Mouse (Mus musculus) granulocyte monocyte progenitor cell, adult 5-6 weeks (primary cell): ENCODE results near the gene Dda1. TPM values are rescaled to one million over a fixed set of nuclear protein-coding genes. Genes with fewer than 3 reads are reported as not detected.

Source experiments
- ATAC-seq: replicated peaks from 2 replicates; pipeline ENCODE4 v1.8.0; 2016; ENCODE audit warnings: mild to moderate bottlenecking, moderate TSS enrichment, inconsistent platforms; ENCODE audit not compliant: poor library complexity, severe bottlenecking
- total RNA-seq, 2 experiments: library from RNA; stranded (forward) in 1 of 2; stranded (reverse) in 1 of 2; fragments of 200-712, 200-1000 nt in 1 of 2; fragments of >200 nt in 1 of 2; fragmentation: Nextera tagmentation in 1 of 2; gene quantifications; 2 replicates each; pipeline ENCODE4 v1.2.3; 2014 to 2017

Dda1 gene
- total RNA-seq, 2 experiments from 2014 or later, result 16.9 to 24.0 TPM

DNA sequence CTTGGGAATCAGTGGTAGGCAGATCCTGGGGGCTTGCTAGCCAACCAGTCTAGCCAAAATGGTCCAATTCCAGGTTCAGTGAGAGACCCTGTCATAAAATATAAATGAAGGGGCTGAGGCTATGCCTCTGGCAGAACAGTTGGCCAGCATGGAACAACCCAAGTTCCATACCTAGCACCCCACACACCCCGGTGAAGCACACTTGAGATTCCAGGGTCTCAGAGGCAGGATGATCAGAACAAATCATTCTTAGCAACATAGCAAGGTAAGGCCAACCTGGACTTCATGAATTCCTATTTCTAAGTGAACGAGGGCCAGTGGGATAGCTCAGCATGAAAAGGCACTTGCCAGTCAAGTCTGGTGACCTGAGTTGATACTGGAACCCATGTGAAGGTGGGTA, 1.8 kb upstream of the Dda1 start:
- no peak for ATAC-seq

DNA sequence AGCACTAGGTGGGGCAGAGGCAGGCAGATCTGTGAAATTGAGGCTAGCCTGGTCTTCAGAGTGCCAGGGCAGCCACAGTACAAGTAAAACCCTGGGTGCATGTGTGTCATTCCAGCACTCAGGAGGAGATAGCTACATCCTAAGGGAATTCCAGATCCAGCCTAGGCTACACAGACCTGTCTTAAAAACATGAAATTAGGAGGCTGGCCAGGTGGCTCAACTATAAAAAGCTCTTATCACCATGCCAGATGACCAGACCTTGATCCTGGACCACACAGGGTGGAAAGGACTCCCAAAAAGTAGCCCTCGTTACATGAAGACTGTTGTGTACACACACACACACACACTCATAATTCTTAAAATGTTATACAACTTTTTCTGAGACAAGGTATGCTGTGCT, 998 bp upstream of the Dda1 start:
- no peak for ATAC-seq

DNA sequence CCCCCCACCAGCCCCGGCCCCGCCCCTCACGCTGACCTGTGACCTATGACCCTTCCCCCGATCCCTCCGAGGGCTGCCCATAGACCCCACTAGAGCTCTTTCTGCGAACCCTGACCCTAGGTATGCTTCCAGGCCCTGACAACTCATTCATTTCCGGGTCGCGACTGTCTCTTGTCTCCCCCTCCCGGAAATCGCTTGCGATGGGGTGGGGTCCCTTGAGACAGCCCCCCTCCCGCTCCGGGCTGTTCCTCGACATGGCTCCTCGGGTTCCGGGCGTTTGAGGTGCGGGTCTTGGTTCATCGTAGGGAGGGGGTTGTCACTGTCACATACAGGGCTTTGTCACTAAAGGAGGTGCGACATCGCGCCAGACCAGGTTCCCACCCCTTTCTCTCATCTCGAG, 412 bp downstream of the Dda1 start:
- ATAC-seq, result no peak

DNA sequence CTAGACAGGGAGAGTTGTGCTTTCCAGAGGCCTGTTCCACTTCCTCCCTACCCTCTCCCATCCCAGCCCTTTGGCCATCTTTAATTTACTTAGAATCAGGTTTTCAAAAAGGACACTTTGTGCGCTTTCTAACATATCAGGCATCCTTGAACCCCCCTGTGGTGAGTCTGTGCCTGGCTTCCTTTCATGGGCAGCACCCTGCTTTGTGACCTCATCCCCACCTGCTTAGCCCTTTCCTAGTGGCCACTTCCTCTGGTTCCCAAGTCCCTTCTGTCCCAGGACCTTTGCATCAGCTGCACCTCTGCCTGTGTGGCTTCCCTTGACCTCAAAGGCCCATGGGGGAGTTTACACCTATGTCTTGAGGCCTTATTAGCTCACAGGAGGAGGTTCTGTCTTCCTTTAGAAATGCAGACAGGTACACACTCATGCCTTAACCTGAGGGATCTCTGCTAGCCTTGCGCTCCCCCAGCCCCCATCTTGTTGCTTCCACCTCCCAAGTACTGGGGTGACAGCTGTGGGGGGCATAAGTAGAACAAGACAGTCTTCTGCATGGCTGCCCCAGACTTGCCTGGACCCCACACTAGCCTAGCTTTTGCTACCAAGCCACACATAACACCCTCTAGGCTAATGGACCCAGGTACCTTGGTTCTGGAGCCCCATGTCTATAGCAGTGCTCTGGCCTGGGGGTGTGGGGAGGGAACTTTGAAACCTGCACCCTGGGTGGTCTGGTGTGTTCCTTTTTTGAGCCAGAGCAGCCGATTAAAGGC, 1.3 kb downstream of the Dda1 start:
- ATAC-seq, result no peak

DNA sequence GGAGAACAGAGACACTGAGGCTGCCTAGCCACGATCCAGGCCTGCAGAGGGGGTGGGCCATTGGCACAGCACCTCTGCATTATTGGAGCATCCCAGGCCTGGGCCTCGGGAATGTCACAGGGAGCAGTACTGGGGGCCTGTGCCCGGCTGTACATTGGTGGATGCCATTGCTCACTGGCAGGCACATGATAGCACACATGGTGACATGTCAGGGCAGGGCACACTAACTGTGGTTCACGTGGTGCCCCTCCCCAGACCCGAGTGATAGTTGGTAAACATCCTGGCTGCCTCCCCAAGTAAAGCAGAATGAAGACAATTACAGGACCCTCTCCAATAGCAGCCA, 1.9 kb downstream of the Dda1 start:
- ATAC-seq, result no peak

DNA sequence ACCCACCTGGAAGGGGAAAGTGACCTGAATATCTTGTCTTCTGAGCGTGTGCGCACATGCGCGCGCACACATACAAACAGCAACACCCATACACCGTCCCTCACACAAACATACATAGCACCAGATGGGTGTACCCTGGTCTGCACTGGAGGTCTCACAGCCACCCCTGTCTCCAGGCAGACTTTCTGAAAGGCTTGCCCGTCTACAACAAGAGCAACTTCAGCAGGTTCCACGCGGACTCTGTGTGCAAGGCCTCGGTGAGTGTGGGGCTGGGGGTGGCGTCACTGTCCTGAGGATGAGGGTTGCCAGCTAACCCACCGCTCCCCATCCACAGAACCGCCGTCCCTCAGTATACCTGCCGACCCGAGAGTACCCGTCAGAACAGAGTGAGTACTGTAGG, 2.9 kb downstream of the Dda1 start:
- no peak for ATAC-seq

DNA sequence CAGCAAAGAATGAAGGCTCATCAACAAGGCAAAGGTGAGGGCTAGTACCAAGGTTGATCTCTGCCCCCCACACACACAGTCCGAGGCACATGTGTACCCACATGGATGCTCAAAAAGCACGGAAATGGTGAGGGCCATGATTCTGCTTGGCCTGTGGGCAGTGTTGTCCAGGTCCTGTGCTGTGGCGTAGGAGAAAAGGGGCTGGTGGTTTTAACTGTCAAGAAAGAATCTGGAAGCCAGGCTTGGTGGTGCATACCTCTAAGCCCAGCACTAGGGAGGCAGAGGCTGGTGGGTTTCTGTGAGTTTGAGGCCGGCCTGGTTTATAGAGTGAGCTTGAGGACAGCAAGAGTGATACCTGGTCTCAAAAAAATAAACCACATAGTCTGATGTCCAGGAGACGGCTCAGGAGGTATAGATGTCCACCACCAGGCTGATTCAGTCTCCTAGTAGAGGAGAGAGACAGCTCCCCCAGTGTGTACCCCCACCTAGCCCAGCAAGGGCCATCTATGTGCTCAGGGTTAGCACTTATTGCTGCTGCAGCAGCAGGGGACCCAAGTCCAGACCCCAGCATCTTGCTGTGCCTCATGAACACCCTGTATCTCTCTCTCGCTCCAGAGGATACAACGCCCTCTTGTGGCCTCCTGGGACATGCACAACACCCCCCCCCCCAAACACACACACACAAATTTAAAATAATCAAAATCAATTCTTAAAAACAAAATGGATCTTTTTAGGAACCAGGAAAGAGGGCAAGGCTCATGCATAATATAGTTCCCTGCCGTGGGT, 3.8 kb downstream of the Dda1 start:
- ATAC-seq, result no peak

DNA sequence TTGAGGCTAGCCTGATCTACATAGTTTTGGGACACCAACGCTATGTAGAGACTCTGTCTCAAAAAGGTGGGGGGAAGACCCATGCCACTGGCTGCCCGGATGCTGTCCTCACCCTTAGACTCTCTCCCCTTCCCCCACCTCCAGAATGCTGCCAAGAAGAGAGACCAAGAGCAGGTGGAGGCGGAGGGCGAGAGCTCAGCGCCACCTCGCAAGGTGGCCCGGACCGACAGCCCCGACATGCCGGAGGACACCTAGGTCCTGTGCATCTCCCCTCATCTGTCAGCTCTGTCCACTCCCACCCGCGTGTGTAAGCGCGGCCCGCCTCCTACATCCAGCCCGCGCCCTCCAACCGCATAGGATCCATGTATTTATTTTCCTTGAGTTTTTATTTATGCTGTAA, 5.3 kb downstream of the Dda1 start:
- ATAC-seq, result no peak

DNA sequence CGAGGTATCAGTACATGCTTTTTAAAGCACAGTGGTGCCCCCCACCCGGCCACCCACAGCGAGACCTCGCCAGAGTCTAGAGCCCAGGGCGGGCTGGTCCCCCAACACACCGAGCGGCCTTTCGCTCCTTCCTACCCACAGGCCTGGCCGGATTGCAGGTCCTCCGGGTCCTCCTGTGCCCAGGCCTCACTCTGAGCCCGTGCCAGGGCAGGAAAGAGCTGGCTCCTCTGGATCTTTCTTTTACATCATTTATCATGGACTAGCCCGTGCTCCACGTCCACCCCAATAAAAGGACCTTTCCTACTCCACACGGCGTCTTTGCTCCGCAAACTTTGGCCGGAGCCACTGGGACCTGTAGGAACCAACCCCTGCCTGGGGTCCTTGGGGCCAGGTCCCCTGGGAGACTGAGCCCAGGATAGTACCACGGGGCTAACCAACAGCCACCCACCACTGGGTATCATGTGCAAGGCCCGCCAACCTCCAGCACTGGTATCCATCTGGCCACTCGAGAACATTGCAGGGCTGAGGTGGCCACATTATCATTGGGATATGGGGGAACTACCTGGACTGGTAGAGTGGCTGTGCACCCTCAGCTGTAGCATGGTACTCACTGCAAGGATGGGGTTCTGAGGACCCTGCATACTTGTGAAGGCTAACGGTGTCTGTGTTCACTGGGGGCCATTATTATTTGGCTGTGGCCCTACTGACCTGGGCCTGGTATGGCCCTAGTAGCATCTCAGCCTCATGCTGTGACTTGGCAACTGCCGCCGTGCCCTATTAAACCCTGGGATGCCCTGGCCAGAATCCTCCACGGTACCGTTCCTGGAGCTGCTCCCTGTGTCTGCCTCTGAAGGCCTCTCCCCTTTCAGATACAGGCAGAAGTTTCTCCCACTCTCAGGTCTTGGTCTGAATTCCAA, 6.0 kb downstream of the Dda1 start:
- ATAC-seq, result no peak

DNA sequence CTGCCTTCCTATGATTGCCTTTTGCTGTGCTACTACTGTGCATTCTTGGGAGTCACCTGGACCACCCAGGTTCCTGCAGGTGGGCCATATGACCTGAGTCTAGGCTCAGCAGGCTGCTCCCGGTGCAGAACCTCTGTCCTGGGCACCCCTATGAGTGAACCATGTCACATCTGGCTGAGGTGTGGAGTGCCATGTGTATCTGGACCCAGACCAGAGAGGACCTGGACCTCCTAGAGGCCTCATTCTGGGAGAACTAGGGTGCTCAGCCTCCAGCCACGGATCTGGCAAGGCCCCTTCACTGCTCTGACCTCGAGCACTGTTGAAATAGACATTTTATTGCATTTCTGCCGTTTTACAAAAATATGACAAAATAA, 6.7 kb downstream of the Dda1 start:
- ATAC-seq, result no peak

DNA sequence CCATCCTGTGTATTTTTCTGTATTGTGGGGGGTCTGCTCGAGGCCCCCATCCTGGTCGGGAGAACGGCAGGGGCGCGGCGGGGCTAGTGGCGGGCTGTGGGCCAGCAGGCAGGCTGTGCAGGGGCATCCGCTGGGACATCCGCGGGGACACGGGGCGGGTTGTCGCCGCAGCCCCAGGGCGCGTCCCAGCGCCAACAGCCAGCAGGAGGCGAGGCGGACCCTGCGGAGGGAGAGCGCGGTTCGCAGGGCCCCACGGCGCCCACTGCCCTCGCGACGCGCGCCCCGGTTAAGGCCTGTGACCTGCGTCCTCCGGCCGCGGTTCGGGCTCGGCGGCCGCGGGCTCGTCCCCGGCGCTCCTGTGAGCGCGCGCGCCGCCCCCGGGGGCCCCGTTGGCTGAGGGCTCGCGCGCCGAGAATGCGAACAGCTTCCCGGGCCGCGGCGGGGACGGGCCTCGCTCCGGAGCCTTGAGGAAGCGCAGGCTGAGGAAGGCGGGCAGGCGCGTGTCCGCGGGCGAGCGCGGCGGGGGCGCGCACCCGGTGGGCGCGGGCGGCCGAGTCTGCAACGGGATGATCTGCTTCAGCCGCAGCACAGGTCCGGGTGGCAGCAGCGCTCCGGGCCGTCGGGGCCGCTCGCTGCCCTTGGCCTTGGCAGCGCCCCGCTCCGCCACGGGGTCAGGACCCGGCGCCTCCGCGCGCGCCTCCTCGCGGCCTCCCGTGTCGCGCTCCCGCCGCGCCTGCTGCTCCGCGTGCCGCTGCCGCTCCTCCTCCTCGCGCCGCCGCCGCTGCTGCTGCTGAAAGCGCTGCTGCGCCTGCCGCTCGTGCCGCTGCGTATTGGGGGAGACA, 7.3 kb downstream of the Dda1 start:
- ATAC-seq, result peak; percentile 61

DNA sequence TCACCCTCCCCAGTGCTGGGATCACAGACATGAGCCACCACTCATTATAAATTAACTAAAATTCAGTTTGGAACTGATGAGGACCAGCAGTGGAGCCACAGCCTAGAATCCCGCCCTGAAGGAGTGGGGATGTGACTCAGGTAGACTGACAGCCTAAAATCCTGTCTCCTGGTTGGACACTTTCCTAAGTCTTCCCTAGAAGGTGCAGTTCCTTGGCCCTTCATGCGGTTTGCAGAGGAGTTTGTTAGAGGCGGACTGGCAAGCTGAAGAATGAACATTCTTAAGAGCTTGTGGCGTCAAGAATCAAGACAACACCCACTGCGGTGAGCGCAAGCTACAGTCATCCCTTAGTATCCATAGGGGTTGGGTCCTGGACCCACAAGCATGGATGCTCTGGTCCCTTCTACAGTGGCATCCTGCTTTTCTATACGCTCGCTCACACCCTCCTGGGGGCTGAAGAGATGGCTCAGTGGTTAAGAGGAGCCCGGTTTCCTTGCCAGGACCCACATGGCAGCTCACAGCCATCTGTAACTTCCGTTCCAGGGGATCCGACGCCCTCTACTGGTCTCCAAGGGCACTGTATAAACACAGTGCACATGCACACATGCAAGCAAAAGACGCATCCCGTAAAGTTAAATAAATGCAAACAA, 8.3 kb downstream of the Dda1 start:
- peak; percentile 42 for ATAC-seq

DNA sequence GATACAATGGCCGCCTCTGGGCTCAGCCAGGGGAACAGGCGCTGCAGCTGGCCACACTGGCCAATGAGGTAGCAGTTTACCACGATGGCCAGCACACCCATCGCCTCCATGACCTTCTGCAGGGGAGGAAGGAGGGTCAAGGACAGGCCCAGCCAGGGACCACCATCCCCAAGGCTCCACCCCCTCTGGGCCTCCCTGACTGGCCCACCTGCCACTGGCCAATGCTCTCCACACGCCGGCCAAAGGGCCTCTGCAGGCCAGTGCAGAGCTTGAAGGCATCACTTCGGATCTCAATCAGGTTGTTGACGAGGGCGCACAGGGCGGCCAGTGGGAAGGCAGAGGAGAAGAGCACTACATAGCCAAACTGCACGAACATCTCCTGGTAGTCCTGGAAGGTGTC, 9.9 kb downstream of the Dda1 start:
- no peak for ATAC-seq

DNA sequence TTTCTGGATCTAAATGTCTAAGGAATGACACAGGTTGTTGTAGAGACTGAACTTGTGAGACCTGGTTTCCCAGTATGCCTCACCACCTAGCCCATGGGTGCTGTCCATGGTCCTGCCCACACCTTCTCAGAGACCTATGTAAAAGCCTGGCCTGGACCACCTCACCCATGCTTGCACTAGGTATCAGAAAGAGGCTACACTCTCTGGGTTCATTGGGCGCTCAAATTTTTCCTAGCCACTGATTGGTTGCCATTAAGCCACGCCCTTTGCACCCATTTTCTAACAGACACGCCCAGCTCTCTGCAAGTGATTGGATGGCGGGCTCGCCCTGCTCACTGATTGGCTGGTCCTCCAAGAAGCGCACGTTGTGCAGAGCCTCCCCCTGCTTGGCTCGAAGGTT, 14.9 kb downstream of the Dda1 start:
- ATAC-seq, result no peak; the same call in 1 of the 2 replicates

DNA sequence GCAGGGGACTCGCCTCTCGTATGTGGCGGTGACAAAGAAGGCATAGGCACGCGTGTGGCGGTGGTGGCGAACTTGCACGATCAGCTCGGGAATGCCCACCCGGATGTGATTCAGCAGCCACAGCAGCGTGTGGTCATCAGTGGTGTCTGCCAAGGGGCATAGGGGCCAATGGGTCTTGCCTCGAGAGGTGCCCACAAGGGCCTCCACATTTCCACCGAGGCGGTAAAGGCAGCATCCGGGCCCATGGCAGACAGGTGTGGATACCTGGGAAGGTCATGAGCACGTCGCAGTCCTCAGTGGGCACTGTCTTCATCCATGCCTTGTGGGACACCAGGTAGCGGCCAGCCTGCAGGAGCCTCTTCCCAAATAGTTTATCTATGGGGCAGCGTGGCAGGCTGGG, 15.7 kb downstream of the Dda1 start:
- ATAC-seq, result no peak

DNA sequence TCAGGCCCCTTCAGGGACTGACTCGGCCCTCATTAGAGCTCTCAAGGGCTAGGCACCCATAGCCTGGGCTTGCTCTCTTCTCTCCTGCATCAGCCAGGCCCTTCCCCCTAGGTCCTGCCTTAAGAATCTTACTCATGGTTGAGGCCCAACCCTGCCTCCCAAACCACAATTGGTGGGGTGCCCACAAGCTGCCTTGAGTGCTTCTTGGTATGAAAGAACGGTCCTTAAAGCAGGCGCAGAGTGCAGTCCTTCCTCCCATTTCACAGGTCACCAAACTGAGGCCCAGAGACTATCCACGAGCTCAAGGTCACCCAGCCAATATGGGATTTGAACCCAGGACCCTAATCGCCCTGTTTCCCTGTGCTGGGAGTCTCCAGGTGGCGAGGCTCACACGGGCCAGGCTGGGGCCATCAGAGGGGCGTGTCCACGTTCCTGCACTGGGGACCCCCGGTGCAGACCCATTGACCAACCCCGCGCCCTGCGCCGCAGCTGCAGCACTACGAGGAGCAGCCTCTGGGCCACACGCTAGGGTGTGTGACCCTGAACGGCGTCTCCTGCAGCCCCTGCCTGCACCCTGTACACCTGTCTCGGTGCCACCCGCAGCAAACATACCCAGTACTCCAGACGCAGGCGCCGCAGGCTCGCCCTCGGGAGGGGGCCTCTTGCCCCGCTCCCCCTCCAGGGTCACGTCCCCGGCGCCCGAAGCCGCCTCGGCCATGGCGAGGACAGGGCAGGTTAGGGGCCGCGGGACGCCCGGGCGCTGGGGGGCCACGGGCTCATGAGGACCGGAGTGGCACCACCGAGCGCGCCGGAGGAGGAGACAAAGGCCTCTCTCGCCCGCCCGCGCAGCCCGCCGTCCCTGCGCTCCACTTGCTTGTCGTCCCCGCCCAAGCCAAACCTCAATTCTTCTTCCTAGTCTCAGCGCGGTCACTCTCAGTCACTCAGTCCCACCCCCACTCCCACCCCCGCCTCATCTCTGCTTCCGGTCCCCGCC, 16.4 kb downstream of the Dda1 start, which contains the start of gene Ano8:
Ano8 (minus strand) TSS at position 822 of the 994 bp plus-strand sequence.
- ATAC-seq, result peak; percentile 48

DNA sequence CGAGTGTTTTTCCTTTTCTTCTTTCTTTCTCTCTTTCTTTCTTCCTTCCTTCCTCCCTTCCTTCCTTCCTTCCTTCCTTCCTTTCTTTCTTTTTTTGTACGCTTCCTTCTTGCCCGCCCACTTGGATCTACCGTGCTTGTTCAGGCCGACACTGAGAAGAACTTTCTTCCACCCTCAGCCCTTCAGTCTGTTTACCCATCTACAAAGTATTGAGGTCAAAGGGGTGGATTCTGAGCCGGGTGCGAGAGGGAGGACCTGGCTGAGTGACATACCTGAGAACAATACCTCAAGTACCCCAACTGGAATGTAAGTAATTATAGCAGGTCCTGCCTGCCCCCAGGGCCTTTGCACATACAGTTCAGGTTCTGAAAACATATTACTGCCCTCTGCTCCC, 17.1 kb downstream of the Dda1 start:
- ATAC-seq, result no peak

DNA sequence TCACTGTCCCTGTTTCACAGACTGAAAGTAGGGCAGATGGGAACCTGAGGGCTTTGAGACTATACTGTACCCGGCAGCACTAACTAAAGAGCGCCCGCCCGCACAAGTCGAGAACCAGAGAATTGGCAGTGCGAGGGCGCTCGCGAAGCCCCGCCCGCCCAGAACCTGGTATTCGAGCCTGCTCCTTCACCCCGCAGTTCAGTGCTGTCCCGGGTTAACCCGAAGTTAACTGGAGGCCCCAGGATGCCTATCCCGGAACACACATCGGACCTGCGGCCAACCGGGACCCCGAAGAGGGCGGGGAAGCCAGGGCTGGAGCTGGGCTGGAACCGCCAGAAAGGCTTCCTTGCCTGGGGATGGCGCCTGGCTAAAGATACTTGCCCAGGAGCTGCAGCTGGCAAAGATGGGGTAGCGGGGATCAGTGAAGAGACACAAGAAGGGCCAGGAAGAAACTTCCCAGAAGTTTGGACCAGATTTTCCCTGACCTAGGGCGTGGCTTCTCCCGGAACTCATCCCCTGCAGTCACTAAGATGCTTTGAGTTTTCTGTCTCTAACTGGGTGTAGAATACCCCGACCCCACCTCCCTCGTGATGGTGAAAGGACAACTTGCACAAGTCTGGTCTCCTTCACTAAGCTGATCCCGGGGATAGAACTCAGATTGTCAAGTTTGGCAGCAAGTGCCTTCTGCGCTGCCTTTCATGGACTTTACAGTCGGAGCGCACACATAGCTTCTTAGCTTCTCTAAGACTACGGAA, 18.9 kb downstream of the Dda1 start, which contains the start of gene Gtpbp3:
Gtpbp3 (plus strand) TSS at position 413 of the 755 bp plus-strand sequence.
- ATAC-seq, result peak; percentile 16; the same call in 1 of the 2 replicates
